Mouse (Mus musculus) gastrocnemius, postnatal 36 days (tissue): ENCODE results near the gene Cldn9. TPM values are rescaled to one million over a fixed set of nuclear protein-coding genes. Genes with fewer than 3 reads are reported as not detected.

Experiments used
- DNase-seq, 2 experiments: peaks; one replicate each; pipeline ENCODE4 v3.0.0; 2022
- intact Hi-C: fragments of 180-260 bp; cut with DNase I; formaldehyde crosslinking; loops from one replicate; pipeline ENCODE4 v1.15.1; 2025
- total RNA-seq, 2 experiments: library from RNA; stranded (reverse); gene quantifications; 2 replicates each; pipeline ENCODE4 v1.2.3; 2021

The Cldn9 gene
- total RNA-seq, 2 experiments from 2014 or later, result not detected

GRCm38 (mm10) chr17:23682092-23682491 lies 1.7 kb downstream of the Cldn9 start:
- intact Hi-C loops, result no loop called here
- DNase-seq, result no peak

- no peak for DNase-seq
Observed at GRCm38 (mm10) chr17:23681086-23681485, 2.7 kb downstream of the Cldn9 start.

GRCm38 (mm10) chr17:23680336-23680735 lies 3.5 kb downstream of the Cldn9 start:
- intact Hi-C loops, result no loop called here

More at GRCm38 (mm10) chr17:23681086-23681485, 2.7 kb downstream of the Cldn9 start:
- intact Hi-C loops, result no loop called here

GRCm38 (mm10) chr17:23679127-23679835 lies 4.5 kb downstream of the Cldn9 start, which contains the start of gene Cldn6:
TSS of gene Cldn6 (plus strand) at chr17:23679249.
- DNase-seq, result no peak
- intact Hi-C loops, result no loop called here

More at GRCm38 (mm10) chr17:23680336-23680735, 3.5 kb downstream of the Cldn9 start:
- no peak for DNase-seq

- peak; percentile 80 for DNase-seq
- intact Hi-C loops, result no loop called here
Observed at GRCm38 (mm10) chr17:23677236-23677679, 6.6 kb downstream of the Cldn9 start, which contains the start of gene Tnfrsf12a. TSS of gene Tnfrsf12a (minus strand) at chr17:23677468.

- intact Hi-C loops, result no loop called here
- peak in 1 of 2 experiments; percentile 44 for DNase-seq
Observed at GRCm38 (mm10) chr17:23676473-23677031, 7.3 kb downstream of the Cldn9 start.

GRCm38 (mm10) chr17:23675564-23676281 lies 8.1 kb downstream of the Cldn9 start:
- intact Hi-C loops, result no loop called here
- peak; percentile 51 to 58 for DNase-seq

- DNase-seq, result peak in 1 of 2 experiments; percentile 63
- intact Hi-C loops, result no loop called here
Observed at GRCm38 (mm10) chr17:23675127-23675526, 8.7 kb downstream of the Cldn9 start.

GRCm38 (mm10) chr17:23674271-23674952 lies 9.4 kb downstream of the Cldn9 start:
- intact Hi-C loops, result no loop called here

GRCm38 (mm10) chr17:23673424-23674073 lies 10.3 kb downstream of the Cldn9 start, which contains the start of the genes Hcfc1r1 and Thoc6:
TSS of gene Hcfc1r1 (plus strand) at chr17:23673596.
TSS of gene Thoc6 (minus strand) at chr17:23673882.
- peak; percentile 87 to 91 for DNase-seq
- intact Hi-C loops, result no loop called here

More at GRCm38 (mm10) chr17:23674271-23674952, 9.4 kb downstream of the Cldn9 start:
- no peak for DNase-seq

GRCm38 (mm10) chr17:23672761-23673160 lies 11.1 kb downstream of the Cldn9 start:
- no peak for DNase-seq
- intact Hi-C loops, result no loop called here

GRCm38 (mm10) chr17:23671519-23671918 lies 12.3 kb downstream of the Cldn9 start:
- no peak for DNase-seq
- intact Hi-C loops, result no loop called here

- intact Hi-C loops, result no loop called here
- DNase-seq, result no peak
Observed at GRCm38 (mm10) chr17:23670516-23671074, 13.2 kb downstream of the Cldn9 start.

GRCm38 (mm10) chr17:23665511-23665910 lies 18.3 kb downstream of the Cldn9 start:
- DNase-seq, result no peak
- intact Hi-C loops, result no loop called here

- DNase-seq, result no peak
- intact Hi-C loops, result no loop called here
Observed at GRCm38 (mm10) chr17:23664556-23665021, 19.2 kb downstream of the Cldn9 start.

GRCm38 (mm10) chr17:23661526-23661925 lies 22.3 kb downstream of the Cldn9 start:
- no peak for DNase-seq
- intact Hi-C loops, result loop anchor here (2.0 kb wide), 1 partner anchor 45 kb away; no protein-coding TSS in a partner anchor

- intact Hi-C loops, result loop anchor here (2.0 kb wide), 1 partner anchor 46 kb away; no protein-coding TSS in a partner anchor
Observed at GRCm38 (mm10) chr17:23660876-23661200, 23.0 kb downstream of the Cldn9 start.

GRCm38 (mm10) chr17:23660117-23660875 lies 23.5 kb downstream of the Cldn9 start, which contains the start of gene Bicdl2:
TSS of gene Bicdl2 (plus strand) at chr17:23660506.
- no peak for DNase-seq
- intact Hi-C loops, result loop anchor here (2.0 kb wide), 1 partner anchor 47 kb away; no protein-coding TSS in a partner anchor

More at GRCm38 (mm10) chr17:23660876-23661200, 23.0 kb downstream of the Cldn9 start:
- DNase-seq, result no peak
